Mouse (Mus musculus): ENCODE measurements around the gene Fgf7. TPM values are rescaled to one million over a fixed set of nuclear protein-coding genes. Genes with fewer than 3 reads are reported as not detected.

The Fgf7 gene
- polyA plus RNA-seq, 1 experiment from 2014 or later, result 6.3 TPM

DNA sequence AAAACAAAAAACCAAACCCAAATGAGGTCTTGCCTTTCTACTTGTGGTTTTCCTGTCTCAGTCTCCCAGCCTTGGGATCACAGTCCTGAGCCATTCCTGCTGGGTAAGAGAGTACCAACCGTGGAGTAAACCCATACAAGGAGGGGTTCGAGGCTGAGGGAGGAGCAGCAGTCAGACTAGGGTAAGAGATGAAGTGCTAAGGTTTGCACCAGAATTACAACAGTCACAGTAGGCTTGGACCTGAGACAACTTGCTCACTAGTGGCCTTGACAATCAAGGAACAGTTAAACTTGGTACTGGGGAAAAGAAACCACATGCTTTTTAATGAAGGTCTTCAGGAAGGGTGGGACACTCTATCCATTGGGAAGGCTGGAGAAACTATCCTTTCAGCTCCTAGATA is 44.6 kb downstream of the Fgf7 start:
- WGBS, result 48% methylated on average over 2 of the region's 2 CpGs
- no peaks in the 10 kb centered on the region for H3K36me3 ChIP-seq (ENCODE audit: insufficient read depth)
- no peak overlapping the region for H3K4me2 ChIP-seq
- H3K9me3 ChIP-seq (ENCODE audit: low read depth, low read length), result no peaks in the 10 kb centered on the region
- ATAC-seq (ENCODE audit: insufficient read depth) (no peak), DNase-seq (no peak)
- TF ChIP-seq CTCF (IDR thresholded peaks at IDR 0.05; ENCODE audit: low read depth), result no peak
- no peaks in the 10 kb centered on the region for H3K4me1 ChIP-seq (ENCODE audit: insufficient read depth)
- H3K27ac ChIP-seq (ENCODE audit: low read depth), result no peak overlapping the region
- H3K9ac ChIP-seq, result no peak overlapping the region
- H3K4me3 ChIP-seq (ENCODE audit: low read depth, low read length), result no peak overlapping the region
- H3K27me3 ChIP-seq (ENCODE audit: insufficient read depth, low read length), result no peaks in the 10 kb centered on the region

GRCm38 (mm10) chr2:126084326-126084725 is 49.9 kb downstream of the Fgf7 start:
- ATAC-seq (ENCODE audit: insufficient read depth) (no peak), DNase-seq (no peak)
- Histone ChIP-seq H3K36me3 (ENCODE audit: insufficient read depth) (no peaks in the 10 kb centered on the region), H3K4me3 (ENCODE audit: low read depth, low read length) (no peak overlapping the region), H3K9ac (no peak overlapping the region), H3K27ac (ENCODE audit: low read depth) (no peak overlapping the region), H3K4me2 (no peak overlapping the region), H3K9me3 (ENCODE audit: low read depth, low read length) (no peaks in the 10 kb centered on the region), H3K27me3 (ENCODE audit: insufficient read depth, low read length) (no peaks in the 10 kb centered on the region), H3K4me1 (ENCODE audit: insufficient read depth) (no peaks in the 10 kb centered on the region)
- WGBS, result 68% methylated on average over 3 of the region's 3 CpGs
- TF ChIP-seq CTCF (IDR thresholded peaks at IDR 0.05; ENCODE audit: low read depth), result no peak

DNA sequence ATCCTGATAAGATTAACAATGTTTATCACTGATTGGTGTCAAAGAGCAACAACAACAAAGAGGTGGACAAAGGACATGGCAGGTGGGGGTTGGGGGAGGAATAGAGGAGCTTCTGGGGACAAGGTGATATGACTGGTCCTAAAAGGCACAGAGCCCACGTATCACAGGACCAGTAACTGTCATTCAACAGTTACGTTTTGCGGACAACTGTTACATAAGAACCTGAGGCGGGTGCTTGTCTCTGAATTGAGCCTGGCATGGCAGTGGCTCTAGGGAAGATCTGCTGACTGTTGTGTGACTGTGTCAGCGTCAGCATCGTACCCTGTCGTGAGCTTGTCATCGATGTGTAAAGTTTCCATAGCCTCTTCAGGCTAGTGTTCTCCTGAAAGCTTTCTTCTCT is 51.7 kb downstream of the Fgf7 start:
- Histone ChIP-seq H3K4me1 (ENCODE audit: insufficient read depth) (no peaks in the 10 kb centered on the region), H3K9ac (no peak overlapping the region), H3K4me2 (no peak overlapping the region), H3K27ac (ENCODE audit: low read depth) (no peak overlapping the region), H3K9me3 (ENCODE audit: low read depth, low read length) (no peaks in the 10 kb centered on the region), H3K36me3 (ENCODE audit: insufficient read depth) (no peaks in the 10 kb centered on the region), H3K4me3 (ENCODE audit: low read depth, low read length) (no peak overlapping the region), H3K27me3 (ENCODE audit: insufficient read depth, low read length) (no peaks in the 10 kb centered on the region)
- 75% methylated on average over 8 of the region's 8 CpGs for WGBS
- no peak for TF ChIP-seq CTCF (IDR thresholded peaks at IDR 0.05; ENCODE audit: low read depth)
- ATAC-seq (ENCODE audit: insufficient read depth) (no peak), DNase-seq (no peak)

DNA sequence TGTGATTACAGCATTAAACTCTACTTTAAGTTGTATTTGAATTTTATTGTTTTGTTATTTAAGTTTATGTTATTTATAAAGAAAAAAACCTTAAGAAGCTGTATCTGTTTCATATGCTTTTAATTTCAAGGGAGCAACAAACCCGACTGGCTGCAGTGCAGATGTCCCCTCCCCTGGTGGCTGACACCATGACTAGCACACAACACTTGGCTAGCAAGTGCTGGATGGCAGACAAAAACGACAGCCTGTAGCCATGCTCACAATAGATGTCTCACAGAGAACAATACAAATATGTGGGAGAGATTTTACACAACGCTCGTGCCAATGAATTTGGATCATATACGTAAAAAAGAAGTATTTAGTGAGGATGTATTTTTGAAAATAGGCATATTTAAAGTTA is 56.0 kb downstream of the Fgf7 start:
- no peak for DNase-seq
- no peaks in the 10 kb centered on the region for H3K4me1 ChIP-seq (ENCODE audit: insufficient read depth)
- 67% methylated on average over 5 of the region's 5 CpGs for WGBS
- no peaks in the 10 kb centered on the region for H3K36me3 ChIP-seq (ENCODE audit: insufficient read depth)
- no peak overlapping the region for H3K4me3 ChIP-seq (ENCODE audit: low read depth, low read length)
- no peak overlapping the region for H3K27ac ChIP-seq (ENCODE audit: low read depth)
- TF ChIP-seq CTCF (IDR thresholded peaks at IDR 0.05; ENCODE audit: low read depth), result no peak
- no peak overlapping the region for H3K9ac ChIP-seq
- no peak overlapping the region for H3K4me2 ChIP-seq
- H3K9me3 ChIP-seq (ENCODE audit: low read depth, low read length), result no peaks in the 10 kb centered on the region
- ATAC-seq (ENCODE audit: insufficient read depth), result no peak
- H3K27me3 ChIP-seq (ENCODE audit: insufficient read depth, low read length), result no peaks in the 10 kb centered on the region

DNA sequence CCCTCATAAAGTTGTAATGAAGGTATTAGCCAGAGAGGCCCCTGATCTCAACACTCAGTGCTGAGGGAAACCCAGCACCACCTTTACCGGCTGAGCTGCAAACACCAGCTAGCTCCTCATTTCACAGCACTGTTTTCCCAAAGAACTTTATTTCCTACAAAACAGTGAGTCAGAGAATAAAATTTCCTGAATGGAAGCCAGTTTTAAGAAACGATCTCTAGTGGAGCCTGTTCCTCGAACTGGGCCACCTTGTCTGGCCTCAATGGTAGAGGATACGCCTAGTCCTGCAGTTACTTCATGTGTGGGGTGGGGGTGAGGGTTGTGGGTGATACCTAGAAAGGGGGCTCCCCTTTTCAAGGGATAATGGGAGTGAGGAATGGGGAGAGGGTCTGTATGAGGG is 60.2 kb downstream of the Fgf7 start:
- ATAC-seq (ENCODE audit: insufficient read depth), result no peak
- Histone ChIP-seq H3K27me3 (ENCODE audit: insufficient read depth, low read length) (no peaks in the 10 kb centered on the region), H3K4me3 (ENCODE audit: low read depth, low read length) (no peak overlapping the region), H3K4me1 (ENCODE audit: insufficient read depth) (no peaks in the 10 kb centered on the region), H3K9me3 (ENCODE audit: low read depth, low read length) (no peaks in the 10 kb centered on the region), H3K36me3 (ENCODE audit: insufficient read depth) (no peaks in the 10 kb centered on the region), H3K4me2 (no peak overlapping the region), H3K9ac (no peak overlapping the region), H3K27ac (ENCODE audit: low read depth) (no peak overlapping the region)
- 87% methylated on average over 4 of the region's 4 CpGs for WGBS
- no peak for DNase-seq
- no peak for TF ChIP-seq CTCF (IDR thresholded peaks at IDR 0.05; ENCODE audit: low read depth)

Other genes starting within 250 kb of the Fgf7 start
- 39.3 and 41.3 TPM in 2 replicates for gene Galk2, start 175.5 kb upstream of the Fgf7 start, polyA plus RNA-seq (2014; fragmentation: Nextera tagmentation; extraction: Ambion mirVana)
- gene Cops2, start 175.5 kb upstream of the Fgf7 start, polyA plus RNA-seq (2014; fragmentation: Nextera tagmentation; extraction: Ambion mirVana), result 85.9 and 89.7 TPM in 2 replicates
- not detected in 2 replicates for gene Fam227b, start 117.3 kb downstream of the Fgf7 start, polyA plus RNA-seq (2014; fragmentation: Nextera tagmentation; extraction: Ambion mirVana)
- 25.0 and 26.1 TPM in 2 replicates for gene Dtwd1, start 117.5 kb downstream of the Fgf7 start, polyA plus RNA-seq (2014; fragmentation: Nextera tagmentation; extraction: Ambion mirVana)
- not detected in 2 replicates for gene Gm17555, start 180.4 kb downstream of the Fgf7 start, polyA plus RNA-seq (2014; fragmentation: Nextera tagmentation; extraction: Ambion mirVana)